Mouse (Mus musculus) liver, embryonic 18 days (tissue): ENCODE results near the gene Por. TPM values are rescaled to one million over a fixed set of nuclear protein-coding genes. Genes with fewer than 3 reads are reported as not detected.

ENCODE experiments used
- polyA plus RNA-seq: library from polyadenylated mRNA; depleted of rRNA; stranded (reverse); fragments of >200 nt; gene quantifications from 2 replicates; pipeline ENCODE4 v1.2.3, GENCODE M21; 2012; rRNA removed

Por gene
- 137 and 194 TPM in 2 replicates for polyA plus RNA-seq

DNA sequence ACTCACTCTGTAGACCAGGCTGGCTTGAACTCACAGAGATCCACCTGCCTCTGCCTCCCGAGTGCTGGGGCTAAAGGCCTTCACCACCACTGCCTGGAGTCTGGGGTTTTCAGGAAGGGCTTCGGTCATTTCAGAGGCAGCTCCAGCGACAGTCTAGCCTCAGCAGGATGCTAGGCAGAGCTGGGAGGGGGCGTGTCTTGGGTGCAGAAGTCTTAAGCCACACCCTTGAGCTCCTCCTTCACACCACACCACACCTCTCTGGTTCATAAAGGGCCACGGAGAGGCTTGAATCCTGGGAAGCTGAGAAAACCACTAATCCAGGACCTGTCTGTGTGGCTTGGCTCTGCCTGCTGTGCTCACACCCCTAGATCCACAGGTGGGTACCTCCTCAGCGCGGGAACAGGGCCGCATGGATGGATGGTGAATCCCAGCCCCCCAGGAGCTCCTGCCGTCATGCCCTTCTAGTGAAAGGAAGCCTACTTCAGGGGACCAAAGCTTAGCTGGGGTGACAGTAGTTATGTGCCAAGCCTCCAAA, at the start of gene Por:
Por (plus strand) TSS at position 293 of the 535 bp plus-strand sequence.

DNA sequence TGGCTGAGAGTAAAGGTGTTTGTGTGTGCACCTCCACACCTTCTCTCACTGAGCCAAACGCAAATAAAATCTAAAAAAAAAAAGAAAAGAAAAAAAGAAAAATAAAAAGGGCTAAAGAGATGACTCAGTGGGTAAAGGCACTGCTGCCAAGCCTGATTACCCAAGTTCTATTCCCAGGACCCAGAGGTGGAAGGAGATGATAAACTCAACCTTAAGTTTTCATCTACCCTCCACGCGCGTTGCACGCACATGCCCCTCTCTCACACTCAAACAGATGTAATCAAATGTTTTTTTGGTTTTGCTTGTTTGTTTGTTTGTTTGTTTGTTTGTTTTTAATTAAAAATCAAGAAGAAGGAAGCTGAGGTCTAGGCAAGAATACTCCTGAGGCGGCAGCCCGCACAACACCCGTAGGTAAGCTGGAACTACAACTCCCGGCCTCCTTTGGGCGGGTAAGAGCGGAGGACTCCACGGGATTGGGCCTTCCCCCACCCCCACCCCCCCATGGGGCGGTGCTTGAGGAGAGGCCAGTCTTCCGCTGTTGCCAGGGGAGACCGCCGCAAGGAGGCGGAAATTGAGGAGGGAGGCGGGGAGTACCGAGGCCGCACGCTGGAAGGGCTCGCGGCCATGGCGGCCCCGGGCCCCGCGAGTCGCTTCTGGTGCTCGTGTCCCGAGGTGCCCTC, 37.6 kb upstream of the Por start, which contains the start of gene Rhbdd2:
Rhbdd2 (plus strand) TSS at position 502 of the 680 bp plus-strand sequence.

DNA sequence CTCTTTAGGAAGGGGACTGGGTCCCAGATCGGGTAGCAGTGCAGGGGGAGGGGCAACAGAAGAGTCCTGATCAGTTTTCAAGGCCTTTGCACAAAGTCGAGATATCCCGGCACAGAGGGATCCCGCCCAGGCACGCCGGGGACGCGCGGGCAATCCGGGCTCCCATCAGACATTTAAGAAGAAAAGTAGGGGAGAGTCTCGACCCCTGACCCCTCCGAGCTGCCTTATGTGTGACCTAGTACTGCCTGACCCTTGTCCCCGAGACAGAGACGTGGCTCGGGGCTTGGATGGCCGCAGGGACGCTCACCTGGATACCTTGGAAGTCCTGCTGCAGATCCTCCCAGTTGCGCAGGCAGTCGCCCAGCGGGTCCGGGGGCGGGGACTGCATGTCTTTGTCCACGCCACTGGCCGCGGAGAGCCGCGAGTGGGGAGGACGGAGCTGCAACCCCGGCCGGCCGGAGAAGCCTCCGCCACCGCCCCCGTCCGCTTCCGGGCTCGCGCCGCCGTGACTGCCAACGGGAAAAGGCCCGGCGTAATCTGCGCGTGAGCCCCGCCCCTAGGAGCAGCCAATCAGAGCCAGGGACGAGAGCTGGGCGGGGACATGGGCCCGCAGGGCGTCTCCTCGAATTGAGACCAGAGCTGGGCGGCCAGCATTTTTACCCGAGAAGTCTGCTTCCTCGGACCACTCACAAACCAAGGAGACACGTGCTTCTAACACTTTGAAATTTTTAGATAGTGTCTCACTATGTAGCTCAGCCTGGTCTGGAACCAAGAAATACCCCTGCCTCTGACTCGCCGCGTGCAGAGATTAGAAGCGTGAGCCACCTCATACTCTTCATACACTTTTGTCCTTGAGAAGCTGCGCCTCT, 74.1 kb downstream of the Por start, which contains the start of gene Tmem120a:
Tmem120a (minus strand) TSS at position 708 of the 869 bp plus-strand sequence.

GRCm38 (mm10) chr5:135777796-135778470, 108.1 kb downstream of the Por start, which contains the start of gene Styxl1:
TSS of gene Styxl1 (minus strand) at chr5:135778385.

DNA sequence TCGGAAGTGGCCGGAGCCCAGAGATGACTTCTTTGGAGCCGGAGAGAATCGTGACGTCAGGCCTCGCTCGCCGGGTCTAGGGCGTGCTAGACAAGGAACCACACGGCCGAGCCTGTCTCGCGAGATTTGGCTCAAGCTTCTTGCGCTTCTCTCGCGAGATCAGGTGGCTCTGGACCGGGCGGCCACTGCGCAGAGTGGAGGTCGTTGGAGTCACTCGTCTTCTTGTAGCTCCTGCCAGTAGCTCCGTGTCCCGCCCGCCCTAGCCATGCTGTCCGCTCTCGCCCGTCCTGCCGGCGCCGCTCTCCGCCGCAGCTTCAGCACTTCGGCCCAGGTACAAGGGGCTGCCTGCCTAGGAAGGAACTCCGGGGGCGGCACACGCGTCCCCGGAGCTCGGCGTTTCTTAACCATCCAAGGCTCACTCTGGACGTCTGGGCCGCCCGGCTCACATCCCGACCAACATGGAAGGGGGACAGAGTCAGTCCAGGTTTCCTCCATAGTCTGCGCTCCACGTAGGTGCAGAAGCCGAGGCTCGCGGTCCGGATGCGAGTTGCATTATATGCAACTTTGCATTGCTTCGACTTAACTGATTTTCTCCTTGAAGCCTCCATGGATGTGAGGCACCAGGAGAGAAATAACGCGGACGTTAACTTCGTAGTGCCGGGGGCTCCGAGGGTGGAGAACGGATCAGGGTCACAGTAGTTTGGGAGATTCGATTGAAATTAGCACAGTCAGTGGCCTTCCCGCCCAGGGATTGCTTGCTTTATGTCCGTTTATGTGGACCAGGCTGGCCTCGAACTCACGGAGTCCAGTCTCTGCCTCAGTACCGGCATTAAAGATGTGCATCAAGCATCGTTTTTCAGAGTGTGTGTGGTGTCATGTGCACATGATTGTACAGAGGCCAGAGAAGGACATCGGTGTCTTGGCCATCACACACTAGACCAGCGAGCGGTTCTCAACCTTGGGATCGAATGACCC, 108.9 kb downstream of the Por start, which contains the start of gene Mdh2:
Mdh2 (plus strand) TSS at position 10 of the 975 bp plus-strand sequence.

Other genes starting within 250 kb of the Por start
- 2.8 and 3.3 TPM in 2 replicates for gene Hip1, start 124.9 kb upstream of the Por start, polyA plus RNA-seq
- gene Ccl26, start 106.5 kb upstream of the Por start, polyA plus RNA-seq = not detected in 2 replicates
- 10.4 and 22.5 TPM in 2 replicates for gene Ccl24, start 97.0 kb upstream of the Por start, polyA plus RNA-seq
- 5.5 and 7.7 TPM in 2 replicates for gene Rhbdd2, start 37.4 kb upstream of the Por start, polyA plus RNA-seq
- gene Tmem120a, start 74.4 kb downstream of the Por start, polyA plus RNA-seq = 9.3 and 10.8 TPM in 2 replicates
- gene Styxl1, start 108.4 kb downstream of the Por start, polyA plus RNA-seq = 0.12 and 0.13 TPM in 2 replicates
- gene Mdh2, start 108.4 kb downstream of the Por start, polyA plus RNA-seq = 216 and 219 TPM in 2 replicates
- 0.01 TPM in 2 replicates for gene Srrm3, start 136.9 kb downstream of the Por start, polyA plus RNA-seq
- gene Hspb1, start 217.9 kb downstream of the Por start, polyA plus RNA-seq = 2.9 and 4.0 TPM in 2 replicates